Mouse (Mus musculus) urinary bladder, postnatal 10 days (tissue): ENCODE results near the gene Il2rb.
A peak's percentile ranks its signal among the peaks of the same experiment; 100 is the strongest.

ENCODE experiments used
- DNase-seq: peaks from one replicate; pipeline ENCODE4 v3.0.0; 2022; ENCODE audit warnings: low spot score

Il2rb gene

DNA sequence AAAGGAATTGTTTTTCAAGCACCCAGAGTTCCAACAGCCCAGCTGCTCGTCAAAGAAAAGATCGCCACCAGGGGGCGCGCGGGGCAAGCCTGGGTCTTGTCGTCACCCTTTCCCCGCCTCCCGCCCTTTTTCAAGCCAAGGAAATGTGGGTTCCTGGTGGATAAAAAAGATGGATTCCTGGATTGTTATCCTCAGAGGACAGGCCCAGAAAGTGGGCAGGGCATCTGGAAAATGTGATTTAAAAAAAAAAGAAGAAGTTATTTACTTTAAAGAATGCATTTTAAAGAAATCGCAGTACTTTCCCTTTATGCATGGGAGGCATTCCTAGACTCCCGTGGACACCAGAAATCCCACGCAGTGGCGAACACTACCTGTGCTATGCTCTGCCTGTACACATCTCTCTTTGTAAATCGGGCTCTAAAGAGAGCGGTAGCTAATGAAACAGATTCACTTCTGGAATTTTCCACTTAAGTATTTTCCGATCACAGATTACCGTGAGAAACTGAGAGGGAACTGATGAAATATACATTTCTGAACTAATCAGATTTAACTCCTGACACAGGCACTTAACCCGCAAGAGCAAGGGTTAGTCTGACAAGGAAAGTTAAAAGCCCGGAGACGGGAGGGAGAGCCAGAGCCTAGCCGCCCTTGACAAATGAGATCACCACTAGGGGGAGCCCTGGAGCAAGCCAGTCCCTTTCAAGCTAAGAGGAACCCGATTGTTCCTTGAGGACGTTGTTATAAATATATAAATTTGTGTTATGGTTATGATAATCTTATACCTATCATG, 47.1 kb downstream of the Il2rb start:
- DNase-seq = peak; percentile 94

- no peak for DNase-seq
Observed at GRCm38 (mm10) chr15:78447121-78447520, 48.0 kb downstream of the Il2rb start.

DNA sequence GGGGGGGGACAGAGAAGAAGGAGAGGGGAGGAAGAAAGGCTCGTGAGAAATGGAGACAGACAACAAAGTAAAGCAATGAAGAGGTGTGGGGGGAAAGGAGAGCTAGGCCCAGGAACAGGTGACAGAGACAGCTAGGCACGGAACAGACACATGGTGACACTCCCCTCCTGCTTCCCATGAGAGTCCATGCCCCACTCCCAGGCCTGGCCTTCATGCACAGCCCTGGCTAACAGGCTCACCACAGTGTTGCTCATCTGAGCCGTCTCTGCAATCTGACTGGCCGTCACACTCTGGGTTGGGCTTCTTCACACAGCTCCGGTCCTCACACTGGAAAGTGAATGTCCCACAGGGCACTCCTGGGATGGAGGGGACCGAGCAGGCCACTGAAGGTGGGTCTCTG, 51.2 kb downstream of the Il2rb start:
- DNase-seq = no peak

GRCm38 (mm10) chr15:78442231-78442630, 52.8 kb downstream of the Il2rb start:
- DNase-seq = no peak

DNA sequence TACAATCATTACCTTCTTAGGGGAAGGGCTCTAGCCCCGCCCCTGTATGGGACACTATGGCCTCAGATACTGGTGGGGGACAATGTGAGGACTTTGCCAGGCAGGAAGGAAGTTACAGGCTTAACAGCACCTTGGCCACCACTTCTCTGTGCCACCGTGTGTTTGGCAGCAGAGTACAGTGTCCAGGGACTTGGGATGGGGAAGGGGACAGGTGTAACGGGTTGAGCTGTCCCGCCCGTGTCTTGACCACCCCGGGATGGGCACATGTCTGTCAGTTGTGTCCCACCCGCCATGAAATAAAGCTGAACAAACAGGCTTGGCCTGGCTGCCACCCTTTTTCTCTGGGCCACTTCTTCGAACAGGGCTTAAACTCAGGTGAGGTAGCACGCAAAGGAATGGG, 56.1 kb downstream of the Il2rb start:
- DNase-seq = no peak

GRCm38 (mm10) chr15:78438505-78438904, 56.6 kb downstream of the Il2rb start:
- DNase-seq = no peak

DNA sequence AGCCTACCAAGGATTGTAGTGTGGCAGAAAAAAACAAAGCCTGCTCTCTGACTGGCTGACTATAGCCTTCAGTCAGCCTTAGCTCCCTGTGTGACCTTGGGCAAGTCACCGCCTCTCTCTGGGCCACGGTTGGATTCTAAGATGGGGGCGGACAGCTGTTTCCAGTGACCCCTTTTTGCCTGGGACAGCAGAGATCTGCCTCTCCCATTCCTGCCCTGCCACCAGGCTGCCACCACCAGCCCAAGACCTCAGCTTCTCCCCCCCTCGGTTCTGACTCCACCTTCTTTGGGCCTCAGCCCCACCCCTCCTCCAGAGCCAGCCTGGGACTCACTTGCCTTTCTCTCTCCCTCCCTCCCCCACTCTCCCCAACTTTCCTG, 57.1 kb downstream of the Il2rb start:
- DNase-seq = no peak

GRCm38 (mm10) chr15:78437237-78438017, 57.6 kb downstream of the Il2rb start:
- DNase-seq = no peak

DNA sequence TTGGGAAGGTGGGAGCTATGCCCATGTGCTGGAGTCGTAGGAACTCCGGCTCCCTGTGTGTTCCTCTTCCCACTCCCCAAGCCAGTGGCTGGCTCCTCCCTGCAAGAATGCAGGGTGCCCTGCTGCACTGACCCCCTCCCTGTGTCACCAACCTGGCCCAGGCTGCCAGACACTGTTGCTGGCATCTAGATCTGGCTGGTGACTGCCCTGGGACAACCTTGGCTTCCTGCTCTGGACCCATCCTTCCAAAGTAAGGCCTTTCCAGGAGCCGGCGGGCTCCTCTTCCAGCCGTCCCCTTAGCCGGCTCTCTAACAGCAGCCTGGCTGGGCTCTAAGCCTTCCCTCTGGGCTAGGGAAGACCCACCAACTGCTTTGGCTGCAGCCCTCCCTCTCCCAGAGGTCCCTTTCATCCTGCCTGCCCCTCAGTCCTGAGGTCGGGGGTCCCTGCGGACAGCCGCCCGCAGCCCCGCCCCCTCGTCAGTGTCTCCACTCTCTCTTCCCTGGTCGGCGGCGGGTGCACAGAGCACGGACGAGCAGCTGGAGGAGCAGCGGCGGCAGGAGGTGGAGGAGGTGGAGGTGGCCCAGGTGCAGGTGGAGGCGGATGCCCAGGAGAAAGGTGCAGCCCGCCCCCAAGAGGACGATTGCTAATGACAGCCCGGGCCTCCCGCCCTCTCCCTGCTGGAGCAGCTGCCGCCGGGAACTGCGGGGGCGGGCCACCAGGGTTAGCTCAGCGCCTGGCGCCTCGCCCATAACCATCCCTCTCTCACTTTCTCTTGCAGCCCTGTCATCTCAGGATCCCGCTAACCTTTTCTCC, 58.5 kb downstream of the Il2rb start:
- DNase-seq = peak; percentile 54

DNA sequence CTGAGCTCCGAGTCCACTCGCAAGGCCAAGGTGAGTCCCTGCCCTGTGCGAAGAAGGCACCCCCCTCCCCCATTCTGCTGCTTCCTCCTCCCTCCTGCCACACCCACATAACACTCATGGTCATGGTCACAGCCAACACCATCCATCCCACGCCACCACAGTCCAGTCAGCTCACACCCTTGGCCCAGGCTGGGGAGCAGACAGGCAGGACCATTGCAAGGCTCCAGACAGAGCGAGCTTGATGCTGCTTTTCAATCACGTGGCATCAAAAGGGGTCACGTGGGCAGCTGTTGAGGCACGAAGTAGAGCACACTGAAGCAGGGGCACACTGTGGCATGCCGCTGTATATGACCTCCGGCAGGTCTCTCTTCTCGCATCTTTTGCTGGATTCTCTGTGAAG, 59.4 kb downstream of the Il2rb start:
- DNase-seq = no peak

DNA sequence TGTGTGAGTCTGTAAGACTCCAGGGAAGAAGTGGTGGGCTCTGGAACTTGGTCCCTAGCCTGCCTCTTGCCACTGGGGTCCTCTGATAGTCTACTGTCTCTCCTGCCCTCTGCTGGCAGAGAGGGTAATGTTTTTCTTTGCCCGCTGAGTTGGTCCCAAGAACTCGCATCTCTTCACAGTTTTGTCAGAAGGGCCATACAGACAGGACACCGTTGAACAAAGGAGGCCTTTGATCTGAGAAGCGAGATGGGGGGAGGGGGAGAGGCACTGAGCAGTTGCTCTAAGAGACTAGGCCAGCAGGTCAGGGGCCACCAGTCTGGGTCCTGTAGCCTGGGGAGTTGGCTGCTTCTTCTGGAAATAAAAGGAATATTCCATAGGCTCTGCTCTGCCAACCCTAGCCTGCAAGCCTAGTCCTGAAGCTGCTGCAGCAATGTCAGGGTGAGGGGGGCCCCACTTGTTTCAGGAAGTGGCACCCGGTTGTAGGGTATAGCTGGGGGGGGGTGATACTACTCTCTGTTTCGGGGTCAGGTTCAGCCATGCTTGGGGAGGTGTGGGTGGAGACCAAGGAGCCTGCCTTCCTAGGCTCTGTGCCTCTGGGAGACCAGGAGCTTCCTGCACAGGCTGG, 60.1 kb downstream of the Il2rb start:
- no peak for DNase-seq

GRCm38 (mm10) chr15:78431541-78432121, 63.4 kb downstream of the Il2rb start:
- DNase-seq = no peak

GRCm38 (mm10) chr15:78430874-78431273, 64.2 kb downstream of the Il2rb start:
- no peak for DNase-seq

GRCm38 (mm10) chr15:78429871-78430622, 65.0 kb downstream of the Il2rb start:
- no peak for DNase-seq
